11 mouse cellular contexts compared by ENCODE assay signal in genomic region chr11:118146446-118146845, GRCm38 (mm10). TPM values are rescaled to one million over a fixed set of nuclear protein-coding genes. Genes with fewer than 3 reads are reported as not detected.
A peak's percentile ranks its signal among the peaks of the same experiment; 100 is the strongest.
DNase-seq lines count a peak whose midpoint lies in the region; ATAC-seq and TF ChIP-seq lines count a peak whose summit lies in the region.
"Had no signal": no experiment of that assay in that cellular context is flagged by ENCODE, and none has a peak within 500 bp of the region (broad histone marks: within the 10 kb centered on the region; RNA-seq: fewer than 3 reads in every experiment).

No protein-coding gene starts in this region.

- WGBS in embryonic facial prominence, embryonic 12.5 days, result 90% methylated on average over 10 of the region's 10 CpGs
- 91% methylated on average over 10 of the region's 10 CpGs for WGBS in embryonic facial prominence, embryonic 10.5 days
- 88% methylated on average over 10 of the region's 10 CpGs for WGBS in liver, adult 2 months
- 79% methylated on average over 10 of the region's 10 CpGs for WGBS in liver, embryonic 12.5 days (ENCODE audit: insufficient replicate concordance)

- H3K79me2 ChIP-seq in liver, adult 2 months (ENCODE audit: control insufficient read depth, insufficient read depth, low read length), result no peaks in the 10 kb centered on the region

- H3K36me3 ChIP-seq in embryonic facial prominence, embryonic 12.5 days, result no peaks in the 10 kb centered on the region
- no peaks in the 10 kb centered on the region for H3K36me3 ChIP-seq in embryonic facial prominence, embryonic 10.5 days (replicated peaks)
- no peaks in the 10 kb centered on the region for H3K36me3 ChIP-seq in liver, adult 2 months (ENCODE audit: control insufficient read depth, insufficient read depth, low read length)
- no peaks in the 10 kb centered on the region for H3K36me3 ChIP-seq in liver, embryonic 12.5 days

- no peak overlapping the region for H3K9ac ChIP-seq in embryonic facial prominence, embryonic 12.5 days
- H3K9ac ChIP-seq in liver, adult 2 months (ENCODE audit: low read depth, low read length), result peak overlapping the region; percentile 56; the same call in 1 of the 2 replicates
- no peak overlapping the region for H3K9ac ChIP-seq in liver, embryonic 12.5 days

- no peak for TF ChIP-seq CTCF in liver, adult 2 months (IDR thresholded peaks at IDR 0.05; ENCODE audit: low read depth, low read length)

- H3K4me3 ChIP-seq in embryonic facial prominence, embryonic 12.5 days, result no peak overlapping the region
- H3K4me3 ChIP-seq in embryonic facial prominence, embryonic 10.5 days, result no peak overlapping the region
- no peak overlapping the region; the same call in 1 of the 2 replicates for H3K4me3 ChIP-seq in liver, adult 2 months (ENCODE audit: insufficient read depth, low read depth, low read length)
- H3K4me3 ChIP-seq in liver, embryonic 12.5 days, result no peak overlapping the region
- H3K4me3 ChIP-seq in brown adipose tissue, adult 24 weeks (ENCODE audit: insufficient read depth, low read depth, low read length), result peak overlapping the region; percentile 60

- 0 out of 2 replicates have a peak overlapping the region, but pooled peaks have one; percentile 31 for H3K27ac ChIP-seq in embryonic facial prominence, embryonic 12.5 days
- H3K27ac ChIP-seq in embryonic facial prominence, embryonic 10.5 days (replicated peaks), result no peak overlapping the region
- H3K27ac ChIP-seq in liver, adult 2 months (replicated peaks; ENCODE audit: insufficient read depth, low read depth, low read length), result peak overlapping the region; percentile 82
- H3K27ac ChIP-seq in liver, embryonic 12.5 days, result no peak overlapping the region
- peak overlapping the region; percentile 100 for H3K27ac ChIP-seq in brown adipose tissue, adult 24 weeks (replicated peaks; ENCODE audit: low read depth, low read length)

- no peak overlapping the region for H3K4me2 ChIP-seq in embryonic facial prominence, embryonic 12.5 days (replicated peaks)
- H3K4me2 ChIP-seq in liver, embryonic 12.5 days, result no peak overlapping the region

- no peaks in the 10 kb centered on the region; the same call in 1 of the 2 replicates for H3K9me3 ChIP-seq in embryonic facial prominence, embryonic 12.5 days
- H3K9me3 ChIP-seq in embryonic facial prominence, embryonic 10.5 days, result peaks cover 7% of the 10 kb centered on the region; the same call in 1 of the 2 replicates
- no peaks in the 10 kb centered on the region for H3K9me3 ChIP-seq in liver, embryonic 12.5 days (replicated peaks)

- 0 out of 2 replicates have a peak, but pooled peaks cover 5% of the 10 kb centered on the region for H3K4me1 ChIP-seq in embryonic facial prominence, embryonic 12.5 days
- H3K4me1 ChIP-seq in embryonic facial prominence, embryonic 10.5 days, result peaks cover 7% of the 10 kb centered on the region; the same call in 1 of the 2 replicates
- peaks cover 6% of the 10 kb centered on the region for H3K4me1 ChIP-seq in liver, adult 2 months (ENCODE audit: control insufficient read depth, insufficient read depth, low read length)
- peaks cover 9% of the 10 kb centered on the region for H3K4me1 ChIP-seq in liver, embryonic 12.5 days
- H3K4me1 ChIP-seq in brown adipose tissue, adult 24 weeks (ENCODE audit: control insufficient read depth, insufficient read depth, insufficient read length, low read length), result peaks cover 19% of the 10 kb centered on the region

- H3K27me3 ChIP-seq in embryonic facial prominence, embryonic 12.5 days, result no peaks in the 10 kb centered on the region
- no peaks in the 10 kb centered on the region for H3K27me3 ChIP-seq in embryonic facial prominence, embryonic 10.5 days (replicated peaks; ENCODE audit: low read depth, poor library complexity, severe bottlenecking)
- no peaks in the 10 kb centered on the region for H3K27me3 ChIP-seq in liver, adult 2 months (ENCODE audit: control insufficient read depth, insufficient read depth, low read length)
- no peaks in the 10 kb centered on the region for H3K27me3 ChIP-seq in liver, embryonic 12.5 days (replicated peaks)

- ATAC-seq in embryonic facial prominence, embryonic 12.5 days (ENCODE audit: insufficient number of reproducible peaks, insufficient read depth, low FRiP score, low TSS enrichment), result no peak
- no peak for ATAC-seq in liver, embryonic 12.5 days
- ATAC-seq in monocyte, adult 5-6 weeks (replicated peaks; ENCODE audit: insufficient number of reproducible peaks, low FRiP score, low TSS enrichment, poor library complexity, severe bottlenecking), result peak; percentile 6

- no peak for TF ChIP-seq POLR2A in liver, adult 2 months (IDR thresholded peaks at IDR 0.05; ENCODE audit: extremely low read depth, insufficient read depth, low read length)

- no peak for DNase-seq in embryonic facial prominence, embryonic 10.5 days (ENCODE audit: low spot score)
- no peak for DNase-seq in liver, adult 2 months (ENCODE audit: extremely low read depth, low read depth, low spot score)
- DNase-seq in right cerebral cortex, adult 18-20 months, result no peak
- DNase-seq in adrenal gland, postnatal 14 days, result no peak
- DNase-seq: adrenal gland, postnatal 25 days; cerebellum, postnatal 14 days; gastrocnemius, postnatal 14 days had no signal

RNA-seq across cellular contexts. Expression of gene Dnah17, which starts 16.0 kb away (rescaled TPM):
- polyA plus RNA-seq in embryonic facial prominence, embryonic 12.5 days (2016; fragmentation: Nextera tagmentation; extraction: Ambion mirVana), result 0.23 and 0.27 TPM in 2 replicates
- 0.17 and 0.19 TPM in 2 replicates for polyA plus RNA-seq in embryonic facial prominence, embryonic 10.5 days (2016; fragmentation: Nextera tagmentation; extraction: Ambion mirVana)
- under 0.01 TPM in 2 replicates for total RNA-seq in liver, adult 2 months (2014; rRNA removed)
- under 0.01 TPM in 2 replicates for polyA plus RNA-seq in liver, adult 2 months (2012; rRNA removed)
- polyA plus RNA-seq in liver, embryonic 12.5 days (2016; fragmentation: Nextera tagmentation; extraction: Ambion mirVana), result 0.06 and 0.10 TPM in 2 replicates
- not detected in 2 replicates for polyA plus RNA-seq in brown adipose tissue, adult 24 weeks (2012; ENCODE audit: insufficient read depth, insufficient read length, missing spikeins)
- total RNA-seq in monocyte, adult 5-6 weeks (2017), result 0.19 to 2.2 TPM in 2 of 3 replicates, not detected in the other
- 0.08 and 0.15 TPM in 2 replicates for total RNA-seq in adrenal gland, postnatal 14 days (2021)

Comparison
In these comparisons a context has a peak if more than half of its experiments do, and no peak if none do; other contexts are left out.
1. H3K27ac ChIP-seq: peak in embryonic facial prominence, embryonic 12.5 days (single experiment), liver, adult 2 months (single experiment) and brown adipose tissue, adult 24 weeks (single experiment); none in embryonic facial prominence, embryonic 10.5 days (single experiment) and liver, embryonic 12.5 days (single experiment).